In genomic region chr1:155794855-155795254, GRCm38 (mm10) we compare ENCODE assay signal across 35 mouse cellular contexts. TPM values are rescaled to one million over a fixed set of nuclear protein-coding genes. Genes with fewer than 3 reads are reported as not detected.
"Had no signal": no experiment of that assay in that cellular context is flagged by ENCODE, and none has a peak within 500 bp of the region (broad histone marks: within the 10 kb centered on the region; RNA-seq: fewer than 3 reads in every experiment).

No protein-coding gene starts in this region.

- H3K9me3 ChIP-seq: heart, embryonic 13.5 days; heart, embryonic 15.5 days; hindbrain, embryonic 13.5 days; hindbrain, embryonic 15.5 days; kidney, embryonic 15.5 days; limb, embryonic 13.5 days; limb, embryonic 15.5 days; liver, embryonic 13.5 days had no signal

- H3K27me3 ChIP-seq: heart, embryonic 13.5 days; heart, embryonic 15.5 days; hindbrain, embryonic 13.5 days; hindbrain, embryonic 15.5 days; kidney, embryonic 15.5 days; limb, embryonic 13.5 days; limb, embryonic 15.5 days; liver, embryonic 13.5 days had no signal

- H3K27ac ChIP-seq: heart, adult 2 months; heart, embryonic 13.5 days; heart, embryonic 15.5 days; hindbrain, embryonic 13.5 days; hindbrain, embryonic 15.5 days; hindbrain, postnatal 0 days; kidney, embryonic 15.5 days; kidney, postnatal 0 days; limb, embryonic 13.5 days; limb, embryonic 15.5 days; liver, embryonic 13.5 days had no signal

- ATAC-seq: hindbrain, postnatal 0 days; intestine, embryonic 16.5 days had no signal

- H3K4me2 ChIP-seq: heart, embryonic 11.5 days; heart, embryonic 13.5 days; heart, embryonic 15.5 days; hindbrain, embryonic 13.5 days; hindbrain, embryonic 15.5 days; kidney, embryonic 15.5 days; limb, embryonic 13.5 days; limb, embryonic 15.5 days; liver, embryonic 13.5 days had no signal

- H3K4me3 ChIP-seq: heart, adult 2 months; heart, embryonic 13.5 days; heart, embryonic 15.5 days; hindbrain, embryonic 13.5 days; hindbrain, embryonic 15.5 days; kidney, embryonic 15.5 days; limb, embryonic 13.5 days; limb, embryonic 15.5 days; liver, embryonic 13.5 days had no signal

- H3K4me1 ChIP-seq: kidney, embryonic 15.5 days; limb, embryonic 13.5 days; limb, embryonic 15.5 days had no signal

- H3K9ac ChIP-seq: heart, embryonic 13.5 days; heart, embryonic 15.5 days; hindbrain, embryonic 13.5 days; hindbrain, embryonic 15.5 days; kidney, embryonic 15.5 days; limb, embryonic 13.5 days; limb, embryonic 15.5 days; liver, embryonic 13.5 days had no signal

- DNase-seq: gastrocnemius, postnatal 14 days; gastrocnemius, postnatal 36 days; heart, adult 11 months; heart, adult 2 months; heart, postnatal 14 days; heart, postnatal 36 days; kidney, adult 11 months; kidney, adult 9 months; kidney, postnatal 14 days; layer of hippocampus, adult 9-11 months; layer of hippocampus, postnatal 36 days; left cerebral cortex, postnatal 4 days; liver, embryonic 13.5 days had no signal

RNA-seq across cellular contexts. Expression of gene Lhx4, which starts 43.4 kb away (rescaled TPM):
- total RNA-seq: gastrocnemius, adult 18-20 months; gastrocnemius, adult 8-10 months; gastrocnemius, postnatal 14 days; gastrocnemius, postnatal 36 days; heart, adult 2 months; heart, postnatal 14 days; heart, postnatal 36 days; hematopoietic stem cell, adult 5-6 weeks; layer of hippocampus, adult 18-20 months; layer of hippocampus, postnatal 14 days; layer of hippocampus, postnatal 36 days; left cerebral cortex, adult 18-20 months; left cerebral cortex, adult 8-10 months; left cerebral cortex, postnatal 25 days had no signal
- polyA plus RNA-seq: heart, adult 2 months; heart, embryonic 11.5 days; heart, embryonic 13.5 days; heart, embryonic 15.5 days; heart, postnatal 0 days; kidney, embryonic 15.5 days; kidney, postnatal 0 days; large intestine, adult 2 months; limb, embryonic 11.5 days; liver, embryonic 13.5 days had no signal
